Mouse (Mus musculus): ENCODE data around the gene Adcyap1.

Gene Adcyap1

GRCm38 (mm10) chr17:93198717-93199116, at the start of gene Adcyap1:
Gene Adcyap1 (plus strand): TSS chr17:93199017.
- no peak for DNase-seq (ENCODE audit: low spot score)

GRCm38 (mm10) chr17:93158280-93158851, 40.5 kb upstream of the Adcyap1 start:
- DNase-seq (ENCODE audit: low spot score) = peak; percentile 21

DNA sequence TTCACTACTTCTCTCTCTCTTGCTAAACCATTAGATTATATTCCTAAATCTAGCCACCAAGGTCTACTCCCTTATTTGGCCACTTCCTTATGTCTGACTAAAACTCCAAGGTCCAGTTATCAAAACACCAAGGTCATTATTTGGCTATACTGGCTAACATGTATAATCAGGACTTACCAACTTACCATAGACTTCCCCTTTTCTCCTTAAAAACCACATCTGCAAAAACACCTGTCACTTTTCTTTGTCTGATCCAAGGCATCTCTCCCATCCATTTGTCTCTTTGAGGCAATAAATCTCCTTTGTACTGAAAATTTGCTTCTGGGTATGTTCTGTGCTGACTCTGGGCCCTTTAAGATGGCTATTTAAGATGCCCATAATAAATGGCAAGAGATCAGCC, 29.2 kb upstream of the Adcyap1 start:
- DNase-seq (ENCODE audit: low spot score) = no peak

- DNase-seq (ENCODE audit: low spot score) = no peak
Observed at GRCm38 (mm10) chr17:93196846-93197245, 2.0 kb upstream of the Adcyap1 start.

- no peak for DNase-seq (ENCODE audit: low spot score)
Observed at GRCm38 (mm10) chr17:93198213-93198612, 604 bp upstream of the Adcyap1 start.

DNA sequence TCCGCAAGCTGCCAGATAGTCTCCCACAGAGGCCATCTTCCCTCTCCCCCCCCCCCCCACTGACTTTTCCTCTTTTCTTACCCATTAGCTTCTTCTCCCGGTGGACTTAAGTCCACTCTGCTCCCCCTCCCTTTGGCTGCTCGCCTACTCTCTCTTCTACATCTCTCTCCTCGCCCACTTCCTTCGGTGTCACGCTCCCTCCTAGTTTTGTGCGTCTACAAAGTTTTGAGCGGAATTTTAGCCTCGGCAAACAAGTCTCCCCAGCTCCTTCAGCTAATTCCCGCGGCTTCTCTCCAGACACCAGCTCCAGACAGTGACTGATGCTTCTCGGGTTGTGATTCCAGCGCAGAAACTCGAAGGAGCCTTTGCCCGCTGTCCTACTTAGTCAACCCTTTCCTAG, 401 bp downstream of the Adcyap1 start:
- no peak for DNase-seq (ENCODE audit: low spot score)

- DNase-seq (ENCODE audit: low spot score) = no peak
Observed at GRCm38 (mm10) chr17:93199747-93200146, 930 bp downstream of the Adcyap1 start.

GRCm38 (mm10) chr17:93200386-93201264, 1.8 kb downstream of the Adcyap1 start:
- DNase-seq (ENCODE audit: low spot score) = no peak

DNA sequence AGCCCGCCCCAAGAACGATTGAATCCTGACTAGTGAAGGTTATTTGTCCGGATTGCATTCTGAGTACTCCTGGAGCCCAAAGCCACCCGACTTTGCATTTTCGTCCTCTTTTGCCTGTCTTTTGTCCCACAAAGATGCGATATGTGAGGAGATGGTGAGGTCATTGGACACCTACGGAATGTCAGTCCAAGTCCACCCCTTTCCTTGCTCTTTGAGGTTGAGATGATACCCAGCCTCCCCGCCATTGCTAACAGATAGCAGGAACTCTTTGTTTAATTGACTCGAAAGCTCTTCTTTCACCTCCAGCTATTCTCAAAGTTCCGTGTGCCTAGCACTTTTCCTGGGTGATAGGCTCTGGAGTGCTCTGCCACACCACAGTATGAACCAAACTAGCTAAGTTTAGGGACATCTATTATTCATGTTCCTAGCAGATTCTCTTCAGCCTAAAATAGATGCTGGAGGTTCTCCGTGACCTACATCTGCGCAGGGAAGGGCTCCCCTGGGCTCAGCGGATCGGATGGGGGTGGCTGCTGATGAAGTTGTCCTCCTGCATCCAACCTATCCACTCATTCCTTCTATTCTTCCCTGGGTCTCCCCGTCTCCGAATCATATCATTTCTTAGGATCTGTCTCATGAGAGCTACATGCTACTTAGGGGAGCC, 2.6 kb downstream of the Adcyap1 start:
- no peak for DNase-seq (ENCODE audit: low spot score)

DNA sequence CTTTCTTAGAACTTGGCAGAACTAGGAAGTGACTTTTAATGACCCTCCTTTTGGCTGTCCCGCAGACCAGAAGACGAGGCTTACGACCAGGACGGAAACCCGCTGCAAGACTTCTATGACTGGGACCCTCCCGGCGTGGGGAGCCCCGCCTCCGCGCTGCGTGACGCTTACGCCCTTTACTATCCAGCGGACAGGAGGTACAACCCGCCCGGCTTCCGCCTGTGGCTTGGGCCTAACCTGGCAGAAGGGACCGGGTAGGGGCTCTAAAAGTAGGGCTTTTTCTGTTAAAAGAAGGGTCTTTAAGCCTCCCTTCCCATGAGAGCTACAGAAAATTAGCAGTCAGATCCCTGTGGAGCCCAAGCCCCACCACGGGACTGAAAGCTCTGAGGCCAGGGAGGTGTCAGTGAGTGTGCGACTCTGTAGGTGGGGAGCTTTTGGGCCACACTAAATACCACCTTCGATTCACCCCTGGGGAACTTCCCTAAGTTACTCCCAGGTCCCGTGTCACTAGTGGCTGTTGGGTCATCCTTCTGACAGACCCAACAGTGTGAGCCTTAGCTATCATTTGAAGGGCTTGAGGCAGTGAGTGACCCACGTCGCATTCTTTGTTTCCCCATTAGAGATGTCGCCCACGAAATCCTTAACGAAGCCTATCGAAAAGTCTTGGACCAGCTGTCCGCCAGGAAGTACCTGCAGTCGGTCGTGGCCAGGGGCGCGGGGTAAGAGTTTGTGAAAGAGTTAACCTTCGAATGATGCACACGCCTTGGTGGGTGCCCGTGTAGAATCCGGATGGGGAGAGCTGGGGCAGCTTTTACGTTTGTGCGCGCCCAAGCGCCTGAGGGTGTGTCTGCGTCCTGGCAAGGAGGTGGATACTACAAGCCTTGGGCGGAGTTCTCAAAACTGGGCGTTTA, 3.6 kb downstream of the Adcyap1 start:
- DNase-seq (ENCODE audit: low spot score) = no peak

DNA sequence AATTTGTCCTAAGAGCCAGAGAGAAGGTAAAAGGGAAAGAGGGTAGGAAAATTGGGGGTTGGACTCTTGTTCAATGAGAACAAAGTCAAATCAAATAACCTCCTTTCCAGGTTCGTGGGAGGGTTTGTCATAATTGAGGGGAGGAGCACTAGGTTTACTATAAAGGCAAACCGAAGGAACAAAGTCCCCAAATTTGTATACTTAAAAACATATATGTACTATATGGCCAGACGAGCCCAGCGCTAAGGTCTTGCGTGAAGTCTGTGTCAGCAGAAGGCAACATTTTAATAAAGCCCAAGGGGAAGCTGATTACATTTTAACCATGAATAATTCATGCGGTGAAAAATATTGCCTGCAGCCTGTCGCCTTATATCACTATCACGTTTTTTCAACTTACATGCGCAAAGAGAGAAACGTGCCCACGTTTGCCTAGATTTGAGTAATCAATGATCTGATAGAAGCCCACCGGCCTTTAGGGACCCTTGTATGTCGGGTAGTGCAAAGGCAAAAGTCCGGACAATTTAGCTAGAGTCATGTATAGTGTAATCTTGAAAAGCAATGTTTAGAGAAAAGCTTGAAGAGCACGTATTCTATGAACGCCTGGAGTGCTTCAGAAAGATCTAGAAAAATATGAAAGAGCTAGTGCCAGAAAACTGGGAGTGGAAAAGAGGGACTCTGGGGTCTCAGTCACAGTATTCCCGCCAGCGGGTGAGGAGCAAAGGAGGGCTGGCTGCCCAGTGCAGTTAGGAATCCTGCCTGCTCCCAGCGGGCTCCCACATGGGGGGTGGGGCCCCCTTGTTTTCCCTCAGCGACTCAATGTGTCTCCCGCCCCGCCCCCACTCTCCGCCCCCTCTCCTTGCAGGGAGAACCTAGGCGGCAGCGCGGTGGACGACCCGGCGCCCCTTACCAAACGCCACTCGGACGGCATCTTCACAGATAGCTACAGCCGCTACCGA, 4.5 kb downstream of the Adcyap1 start:
- no peak for DNase-seq (ENCODE audit: low spot score)

- DNase-seq (ENCODE audit: low spot score) = no peak
Observed at GRCm38 (mm10) chr17:93217785-93218184, 19.0 kb downstream of the Adcyap1 start.

GRCm38 (mm10) chr17:93218640-93219039, 19.8 kb downstream of the Adcyap1 start:
- DNase-seq (ENCODE audit: low spot score) = no peak

DNA sequence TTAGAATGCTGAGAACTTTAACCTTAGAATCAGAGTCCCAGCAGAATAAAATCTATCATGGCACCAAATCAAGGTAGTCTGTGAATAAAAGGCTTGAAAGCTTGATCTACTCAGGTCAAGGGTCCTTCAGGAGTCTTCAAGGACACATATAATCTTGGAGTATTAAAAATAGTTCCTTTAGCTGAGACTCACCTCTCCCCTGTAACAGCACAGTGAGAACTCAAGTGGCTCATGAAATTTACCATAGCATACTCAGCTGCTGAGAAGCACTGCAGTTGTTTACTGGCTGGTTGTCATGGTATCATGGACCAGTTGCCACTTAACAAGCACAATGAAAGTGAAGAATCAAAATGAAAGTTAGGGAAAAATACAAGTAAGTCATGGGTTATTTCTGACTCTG, 38.5 kb downstream of the Adcyap1 start:
- DNase-seq (ENCODE audit: low spot score) = no peak

Measured in ovary, postnatal 10 days (tissue).